Mouse (Mus musculus): ENCODE measurements around the gene Slc45a3.

The Slc45a3 gene

GRCm38 (mm10) chr1:131962606-131963084, at the start of gene Slc45a3:
Slc45a3 (plus strand) TSS chr1:131962967.
- DNase-seq (ENCODE audit: low read depth, low spot score), result no peak

GRCm38 (mm10) chr1:131917634-131918033, 45.1 kb upstream of the Slc45a3 start:
- DNase-seq (ENCODE audit: low read depth, low spot score), result no peak

GRCm38 (mm10) chr1:131919052-131919451, 43.7 kb upstream of the Slc45a3 start:
- DNase-seq (ENCODE audit: low read depth, low spot score), result no peak

GRCm38 (mm10) chr1:131922100-131922499, 40.7 kb upstream of the Slc45a3 start:
- DNase-seq (ENCODE audit: low read depth, low spot score), result no peak

- no peak for DNase-seq (ENCODE audit: low read depth, low spot score)
Observed at GRCm38 (mm10) chr1:131933471-131933870, 29.3 kb upstream of the Slc45a3 start.

- DNase-seq (ENCODE audit: low read depth, low spot score), result peak; percentile 39
Observed at GRCm38 (mm10) chr1:131937659-131938305, 25.0 kb upstream of the Slc45a3 start.

GRCm38 (mm10) chr1:131938811-131939210, 24.0 kb upstream of the Slc45a3 start:
- DNase-seq (ENCODE audit: low read depth, low spot score), result no peak

- DNase-seq (ENCODE audit: low read depth, low spot score), result no peak
Observed at GRCm38 (mm10) chr1:131940711-131941244, 22.0 kb upstream of the Slc45a3 start.

GRCm38 (mm10) chr1:131941501-131941900, 21.3 kb upstream of the Slc45a3 start:
- no peak for DNase-seq (ENCODE audit: low read depth, low spot score)

GRCm38 (mm10) chr1:131942621-131943590, 19.9 kb upstream of the Slc45a3 start:
- DNase-seq (ENCODE audit: low read depth, low spot score), result no peak

- no peak for DNase-seq (ENCODE audit: low read depth, low spot score)
Observed at GRCm38 (mm10) chr1:131945674-131946440, 16.9 kb upstream of the Slc45a3 start.

- DNase-seq (ENCODE audit: low read depth, low spot score), result no peak
Observed at GRCm38 (mm10) chr1:131946462-131947215, 16.1 kb upstream of the Slc45a3 start.

GRCm38 (mm10) chr1:131947997-131948525, 14.7 kb upstream of the Slc45a3 start:
- no peak for DNase-seq (ENCODE audit: low read depth, low spot score)

GRCm38 (mm10) chr1:131954242-131954865, 8.4 kb upstream of the Slc45a3 start:
- DNase-seq (ENCODE audit: low read depth, low spot score), result no peak

GRCm38 (mm10) chr1:131955131-131955757, 7.5 kb upstream of the Slc45a3 start:
- no peak for DNase-seq (ENCODE audit: low read depth, low spot score)

GRCm38 (mm10) chr1:131957416-131957815, 5.4 kb upstream of the Slc45a3 start:
- DNase-seq (ENCODE audit: low read depth, low spot score), result no peak

GRCm38 (mm10) chr1:131961004-131961403, 1.8 kb upstream of the Slc45a3 start:
- DNase-seq (ENCODE audit: low read depth, low spot score), result no peak

- peak; percentile 10 for DNase-seq (ENCODE audit: low read depth, low spot score)
Observed at GRCm38 (mm10) chr1:131963085-131963951, 551 bp downstream of the Slc45a3 start.

- no peak for DNase-seq (ENCODE audit: low read depth, low spot score)
Observed at GRCm38 (mm10) chr1:131964100-131964499, 1.3 kb downstream of the Slc45a3 start.
